Mouse (Mus musculus): Measurements from ENCODE around the gene Klc3. TPM values are rescaled to one million over a fixed set of nuclear protein-coding genes. Genes with fewer than 3 reads are reported as not detected.

Klc3 gene
- polyA plus RNA-seq, 1 experiment from 2014 or later = 1.1 TPM

GRCm38 (mm10) chr7:19373367-19373766 is 30.5 kb downstream of the Klc3 start:
- Histone ChIP-seq H3K9ac (no peak overlapping the region), H3K27ac (no peak overlapping the region), H3K27me3 (ENCODE audit: control insufficient read depth, insufficient read depth, low read length) (no peaks in the 10 kb centered on the region), H3K36me3 (replicated peaks; ENCODE audit: control insufficient read depth, insufficient read depth) (no peaks in the 10 kb centered on the region), H3K4me3 (replicated peaks; ENCODE audit: low read length) (no peak overlapping the region), H3K4me2 (replicated peaks) (no peak overlapping the region), H3K4me1 (replicated peaks; ENCODE audit: control insufficient read depth, insufficient read depth, low read length) (no peaks in the 10 kb centered on the region), H3K9me3 (ENCODE audit: control insufficient read depth, low read length) (no peaks in the 10 kb centered on the region)
- peak; percentile 30 for DNase-seq (ENCODE audit: low spot score)
- 84% methylated on average over 2 of the region's 2 CpGs for WGBS
- no peak for ATAC-seq (ENCODE audit: low FRiP score)

GRCm38 (mm10) chr7:19369823-19370425 is 34.0 kb downstream of the Klc3 start:
- no peaks in the 10 kb centered on the region for H3K4me1 ChIP-seq (replicated peaks; ENCODE audit: control insufficient read depth, insufficient read depth, low read length)
- peak overlapping the region; percentile 63 for H3K9ac ChIP-seq
- 14% methylated on average over 44 of the region's 46 CpGs for WGBS
- H3K27ac ChIP-seq = no peak overlapping the region
- H3K4me3 ChIP-seq (replicated peaks; ENCODE audit: low read length) = peak overlapping the region; percentile 37
- H3K4me2 ChIP-seq (replicated peaks) = peak overlapping the region; percentile 65
- no peaks in the 10 kb centered on the region for H3K27me3 ChIP-seq (ENCODE audit: control insufficient read depth, insufficient read depth, low read length)
- peak; percentile 78 for DNase-seq (ENCODE audit: low spot score)
- peak; percentile 85 for ATAC-seq (ENCODE audit: low FRiP score)
- no peaks in the 10 kb centered on the region for H3K9me3 ChIP-seq (ENCODE audit: control insufficient read depth, low read length)
- no peaks in the 10 kb centered on the region for H3K36me3 ChIP-seq (replicated peaks; ENCODE audit: control insufficient read depth, insufficient read depth)

GRCm38 (mm10) chr7:19368380-19368779 is 35.5 kb downstream of the Klc3 start:
- Histone ChIP-seq H3K9ac (no peak overlapping the region), H3K27me3 (ENCODE audit: control insufficient read depth, insufficient read depth, low read length) (no peaks in the 10 kb centered on the region), H3K4me2 (replicated peaks) (no peak overlapping the region), H3K4me1 (replicated peaks; ENCODE audit: control insufficient read depth, insufficient read depth, low read length) (no peaks in the 10 kb centered on the region), H3K36me3 (replicated peaks; ENCODE audit: control insufficient read depth, insufficient read depth) (no peaks in the 10 kb centered on the region), H3K4me3 (replicated peaks; ENCODE audit: low read length) (no peak overlapping the region), H3K9me3 (ENCODE audit: control insufficient read depth, low read length) (no peaks in the 10 kb centered on the region), H3K27ac (no peak overlapping the region)
- 25% methylated on average over 16 of the region's 16 CpGs for WGBS
- DNase-seq (ENCODE audit: low spot score) (no peak), ATAC-seq (ENCODE audit: low FRiP score) (no peak)

GRCm38 (mm10) chr7:19365376-19365775 is 38.5 kb downstream of the Klc3 start:
- H3K36me3 ChIP-seq (replicated peaks; ENCODE audit: control insufficient read depth, insufficient read depth) = no peaks in the 10 kb centered on the region
- no peaks in the 10 kb centered on the region for H3K27me3 ChIP-seq (ENCODE audit: control insufficient read depth, insufficient read depth, low read length)
- no peak for DNase-seq (ENCODE audit: low spot score)
- H3K4me1 ChIP-seq (replicated peaks; ENCODE audit: control insufficient read depth, insufficient read depth, low read length) = peaks cover 10% of the 10 kb centered on the region; the same call in 1 of the 2 replicates
- no peak overlapping the region for H3K27ac ChIP-seq
- 84% methylated on average over 4 of the region's 4 CpGs for WGBS
- no peak for ATAC-seq (ENCODE audit: low FRiP score)
- H3K4me3 ChIP-seq (replicated peaks; ENCODE audit: low read length) = no peak overlapping the region
- H3K9ac ChIP-seq = no peak overlapping the region
- H3K9me3 ChIP-seq (ENCODE audit: control insufficient read depth, low read length) = no peaks in the 10 kb centered on the region
- no peak overlapping the region for H3K4me2 ChIP-seq (replicated peaks)

- Histone ChIP-seq H3K36me3 (replicated peaks; ENCODE audit: control insufficient read depth, insufficient read depth) (no peaks in the 10 kb centered on the region), H3K9me3 (ENCODE audit: control insufficient read depth, low read length) (no peaks in the 10 kb centered on the region), H3K4me3 (replicated peaks; ENCODE audit: low read length) (no peak overlapping the region), H3K27me3 (ENCODE audit: control insufficient read depth, insufficient read depth, low read length) (no peaks in the 10 kb centered on the region), H3K9ac (no peak overlapping the region), H3K4me2 (replicated peaks) (no peak overlapping the region), H3K4me1 (replicated peaks; ENCODE audit: control insufficient read depth, insufficient read depth, low read length) (peaks cover 10% of the 10 kb centered on the region; the same call in 1 of the 2 replicates), H3K27ac (no peak overlapping the region)
- ATAC-seq (ENCODE audit: low FRiP score) (no peak), DNase-seq (ENCODE audit: low spot score) (peak; percentile 45)
- 2% methylated on average over 18 of the region's 18 CpGs for WGBS
Observed at GRCm38 (mm10) chr7:19363881-19364280, 40.0 kb downstream of the Klc3 start.

- ATAC-seq (ENCODE audit: low FRiP score) (no peak), DNase-seq (ENCODE audit: low spot score) (no peak)
- H3K36me3 ChIP-seq (replicated peaks; ENCODE audit: control insufficient read depth, insufficient read depth) = no peaks in the 10 kb centered on the region
- peaks cover 20% of the 10 kb centered on the region; the same call in 1 of the 2 replicates for H3K4me1 ChIP-seq (replicated peaks; ENCODE audit: control insufficient read depth, insufficient read depth, low read length)
- WGBS = 27% methylated on average over 4 of the region's 4 CpGs
- H3K9ac ChIP-seq = no peak overlapping the region
- no peaks in the 10 kb centered on the region for H3K9me3 ChIP-seq (ENCODE audit: control insufficient read depth, low read length)
- H3K4me2 ChIP-seq (replicated peaks) = no peak overlapping the region
- no peak overlapping the region for H3K27ac ChIP-seq
- H3K4me3 ChIP-seq (replicated peaks; ENCODE audit: low read length) = no peak overlapping the region
- H3K27me3 ChIP-seq (ENCODE audit: control insufficient read depth, insufficient read depth, low read length) = no peaks in the 10 kb centered on the region
Observed at GRCm38 (mm10) chr7:19362276-19362675, 41.6 kb downstream of the Klc3 start.

- Histone ChIP-seq H3K9me3 (ENCODE audit: control insufficient read depth, low read length) (no peaks in the 10 kb centered on the region), H3K4me3 (replicated peaks; ENCODE audit: low read length) (peak overlapping the region; percentile 72), H3K27me3 (ENCODE audit: control insufficient read depth, insufficient read depth, low read length) (no peaks in the 10 kb centered on the region), H3K4me1 (replicated peaks; ENCODE audit: control insufficient read depth, insufficient read depth, low read length) (peaks cover 20% of the 10 kb centered on the region; the same call in 1 of the 2 replicates), H3K27ac (no peak overlapping the region), H3K36me3 (replicated peaks; ENCODE audit: control insufficient read depth, insufficient read depth) (0 out of 2 replicates have a peak, but pooled peaks cover 3% of the 10 kb centered on the region), H3K9ac (peak overlapping the region; percentile 52; the same call in 1 of the 2 replicates), H3K4me2 (replicated peaks) (peak overlapping the region; percentile 85)
- DNase-seq (ENCODE audit: low spot score) (peak; percentile 50), ATAC-seq (ENCODE audit: low FRiP score) (no peak)
- WGBS = 12% methylated on average over 16 of the region's 16 CpGs
Observed at GRCm38 (mm10) chr7:19361720-19362119, 42.2 kb downstream of the Klc3 start.

GRCm38 (mm10) chr7:19360944-19361343 is 43.0 kb downstream of the Klc3 start:
- Histone ChIP-seq H3K36me3 (replicated peaks; ENCODE audit: control insufficient read depth, insufficient read depth) (0 out of 2 replicates have a peak, but pooled peaks cover 8% of the 10 kb centered on the region), H3K27ac (no peak overlapping the region), H3K4me1 (replicated peaks; ENCODE audit: control insufficient read depth, insufficient read depth, low read length) (peaks cover 20% of the 10 kb centered on the region; the same call in 1 of the 2 replicates), H3K4me2 (replicated peaks) (peak overlapping the region; percentile 85), H3K9ac (peak overlapping the region; percentile 52), H3K27me3 (ENCODE audit: control insufficient read depth, insufficient read depth, low read length) (no peaks in the 10 kb centered on the region), H3K9me3 (ENCODE audit: control insufficient read depth, low read length) (no peaks in the 10 kb centered on the region), H3K4me3 (replicated peaks; ENCODE audit: low read length) (peak overlapping the region; percentile 72)
- WGBS = under 1% methylated on average over 27 of the region's 27 CpGs
- peak; percentile 80 for DNase-seq (ENCODE audit: low spot score)
- ATAC-seq (ENCODE audit: low FRiP score) = peak; percentile 61

GRCm38 (mm10) chr7:19359892-19360641 is 43.8 kb downstream of the Klc3 start:
- peak overlapping the region; percentile 72 for H3K9ac ChIP-seq
- peaks cover 14% of the 10 kb centered on the region; the same call in 1 of the 2 replicates for H3K36me3 ChIP-seq (replicated peaks; ENCODE audit: control insufficient read depth, insufficient read depth)
- DNase-seq (ENCODE audit: low spot score) (peak; percentile 54), ATAC-seq (ENCODE audit: low FRiP score) (peak; percentile 69)
- H3K4me2 ChIP-seq (replicated peaks) = peak overlapping the region; percentile 85
- no peaks in the 10 kb centered on the region for H3K27me3 ChIP-seq (ENCODE audit: control insufficient read depth, insufficient read depth, low read length)
- no peaks in the 10 kb centered on the region for H3K9me3 ChIP-seq (ENCODE audit: control insufficient read depth, low read length)
- H3K4me1 ChIP-seq (replicated peaks; ENCODE audit: control insufficient read depth, insufficient read depth, low read length) = peaks cover 20% of the 10 kb centered on the region; the same call in 1 of the 2 replicates
- peak overlapping the region; percentile 72 for H3K4me3 ChIP-seq (replicated peaks; ENCODE audit: low read length)
- under 1% methylated on average over 45 of the region's 45 CpGs for WGBS
- H3K27ac ChIP-seq = no peak overlapping the region; the same call in 1 of the 2 replicates

Measured in hindbrain, embryonic 14.5 days (tissue).